Mouse (Mus musculus): ENCODE measurements at regions not wholly inside any gene's neighbourhood (a gene's known extent, or its start where the extent isn't known, plus 50 kb on each side); places are given as distances from the start of the nearest gene placed in this dataset.
"Not testable (repeated sequence)": the region's sequence is repeated elsewhere in the genome, so short reads cannot be mapped to it uniquely, and the experiment has no call there.

GRCm38 (mm10) chr19:8496561-8496960 lies 91.7 kb upstream of the Slc22a30 start:
- H3K27ac ChIP-seq; DNase-seq (ENCODE audit: low spot score in 2 of 2): not testable (repeated sequence)

DNA sequence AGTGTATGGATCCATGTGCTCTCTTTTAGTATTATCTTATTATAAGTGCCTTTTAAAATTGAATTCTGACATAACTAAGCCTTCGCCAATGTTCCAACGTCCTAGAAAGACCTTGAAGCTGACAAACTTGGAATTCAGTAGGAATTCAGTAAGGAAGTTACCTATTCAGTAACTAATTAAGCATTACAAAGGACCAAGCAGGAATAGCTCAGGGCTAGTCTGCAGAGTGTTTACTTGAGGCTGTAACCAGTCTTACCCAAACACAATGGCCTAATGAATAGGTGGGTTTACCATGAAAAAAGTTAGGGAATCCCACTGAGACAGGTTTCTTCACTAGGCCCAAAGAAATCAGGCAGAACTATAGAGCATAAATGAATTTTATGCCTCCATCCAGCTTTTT lies 92.6 kb upstream of the Slc22a30 start:
- H3K27ac ChIP-seq; DNase-seq (ENCODE audit: low spot score in 2 of 2); H3K4me3 ChIP-seq: not testable (repeated sequence)

More at GRCm38 (mm10) chr19:8496561-8496960, 91.7 kb upstream of the Slc22a30 start:
- H3K4me3 ChIP-seq, result not testable (repeated sequence)

DNA sequence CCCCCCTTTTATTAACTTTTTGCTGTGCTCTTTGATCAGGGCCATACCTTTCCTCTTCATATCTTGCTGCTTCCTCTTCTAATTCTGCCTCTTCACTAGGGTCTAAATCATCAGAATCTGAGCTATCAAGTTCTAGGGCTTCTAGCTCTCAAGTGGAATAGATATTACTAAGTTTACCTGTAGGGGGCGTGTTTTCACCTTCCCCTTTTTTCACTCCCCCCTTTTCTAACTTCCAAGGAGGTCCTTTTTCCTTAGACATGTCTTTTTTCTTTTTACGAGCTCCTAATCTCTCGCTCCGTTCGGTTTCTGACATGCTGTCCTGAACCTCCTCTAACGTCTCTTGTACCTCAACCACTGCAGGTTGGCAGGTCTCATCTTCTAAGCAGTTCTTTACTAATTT lies 73.3 kb upstream of the Slc22a8 start:
- not testable (repeated sequence) for DNase-seq (ENCODE audit: low spot score in 2 of 2); H3K4me3 ChIP-seq; H3K27ac ChIP-seq

DNA sequence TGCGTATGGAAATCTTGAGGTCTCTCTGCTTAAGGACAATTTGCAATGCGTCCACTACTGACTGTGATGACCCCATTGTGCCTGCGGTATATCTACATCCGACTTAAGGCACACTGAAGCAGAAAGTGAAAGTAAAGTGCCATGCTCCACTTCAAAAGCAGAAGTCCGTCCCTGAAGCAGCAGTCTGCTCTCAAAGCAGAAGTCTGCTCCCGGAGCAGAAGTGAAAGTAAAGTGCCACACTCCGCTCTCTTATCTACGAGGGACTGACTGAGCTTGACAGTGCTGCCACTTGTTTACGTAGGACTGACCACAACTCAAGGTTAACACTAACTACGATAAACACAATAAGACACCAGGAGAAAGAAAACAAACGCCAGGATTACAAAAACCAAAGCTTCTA lies 72.8 kb upstream of the Slc22a8 start:
- no peak for TF ChIP-seq CTCF (conservative IDR thresholded peaks at IDR 0.05)
- DNase-seq (ENCODE audit: low spot score in 2 of 2), result peak in 1 of 2 experiments; percentile 3
- Histone ChIP-seq H3K4me3 (no peak overlapping the region), H3K27ac (no peak overlapping the region)

GRCm38 (mm10) chr19:8518933-8519332 lies 72.1 kb upstream of the Slc22a8 start:
- not testable (repeated sequence) for H3K27ac ChIP-seq; H3K4me3 ChIP-seq; DNase-seq (ENCODE audit: low spot score in 2 of 2)

DNA sequence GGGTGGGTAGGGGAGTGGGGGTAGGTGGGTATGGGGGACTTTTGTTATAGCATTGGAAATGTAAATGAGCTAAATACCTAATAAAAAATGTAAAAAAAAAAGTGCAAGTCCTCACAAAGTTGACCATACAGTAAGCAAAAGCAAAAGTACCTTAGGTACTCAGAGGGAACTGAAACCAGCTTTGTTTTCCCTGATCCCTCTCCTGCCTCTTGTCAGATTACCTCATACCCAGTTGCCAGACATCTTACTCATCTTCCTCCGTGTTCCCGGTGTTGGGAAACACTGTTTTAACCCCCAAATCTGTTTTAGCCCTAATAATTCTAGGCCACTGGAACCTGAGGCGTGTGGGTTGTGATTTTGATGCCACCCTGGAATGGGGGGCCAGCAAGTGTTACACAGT lies 56.5 kb upstream of the Slc22a8 start:
- Histone ChIP-seq H3K27ac (no peak overlapping the region), H3K4me3 (no peak overlapping the region)
- TF ChIP-seq CTCF (conservative IDR thresholded peaks at IDR 0.05), result no peak
- no peak for DNase-seq (ENCODE audit: low spot score in 2 of 2)

DNA sequence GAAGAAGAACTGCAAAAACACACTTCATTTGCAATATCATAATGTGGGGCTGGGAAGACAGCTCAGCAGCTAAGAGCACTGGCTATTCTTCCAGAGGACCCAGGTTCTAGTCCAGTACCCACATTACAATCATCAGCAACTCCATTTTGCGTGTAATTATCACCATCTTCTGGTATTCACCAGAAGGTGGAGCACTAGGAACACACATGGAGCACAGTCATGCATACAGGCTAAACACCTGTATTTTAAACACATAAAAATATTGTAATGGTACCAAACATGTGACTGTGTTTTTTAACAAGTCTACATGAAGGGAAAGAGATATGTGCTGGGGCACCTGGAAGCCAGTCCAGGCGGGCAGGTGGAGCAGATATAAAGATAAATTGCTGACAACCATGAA lies 55.0 kb upstream of the Slc22a8 start:
- Histone ChIP-seq H3K4me3 (no peak overlapping the region), H3K27ac (no peak overlapping the region)
- DNase-seq (ENCODE audit: low spot score in 2 of 2), result no peak
- peak; percentile 74 for TF ChIP-seq CTCF (conservative IDR thresholded peaks at IDR 0.05)

Measured in layer of hippocampus, adult 2 months (tissue).